Mouse (Mus musculus): ENCODE measurements around the gene Ahcyl2.
"Not testable (repeated sequence)": the region's sequence is repeated elsewhere in the genome, so short reads cannot be mapped to it uniquely, and the experiment has no call there.

The Ahcyl2 gene

DNA sequence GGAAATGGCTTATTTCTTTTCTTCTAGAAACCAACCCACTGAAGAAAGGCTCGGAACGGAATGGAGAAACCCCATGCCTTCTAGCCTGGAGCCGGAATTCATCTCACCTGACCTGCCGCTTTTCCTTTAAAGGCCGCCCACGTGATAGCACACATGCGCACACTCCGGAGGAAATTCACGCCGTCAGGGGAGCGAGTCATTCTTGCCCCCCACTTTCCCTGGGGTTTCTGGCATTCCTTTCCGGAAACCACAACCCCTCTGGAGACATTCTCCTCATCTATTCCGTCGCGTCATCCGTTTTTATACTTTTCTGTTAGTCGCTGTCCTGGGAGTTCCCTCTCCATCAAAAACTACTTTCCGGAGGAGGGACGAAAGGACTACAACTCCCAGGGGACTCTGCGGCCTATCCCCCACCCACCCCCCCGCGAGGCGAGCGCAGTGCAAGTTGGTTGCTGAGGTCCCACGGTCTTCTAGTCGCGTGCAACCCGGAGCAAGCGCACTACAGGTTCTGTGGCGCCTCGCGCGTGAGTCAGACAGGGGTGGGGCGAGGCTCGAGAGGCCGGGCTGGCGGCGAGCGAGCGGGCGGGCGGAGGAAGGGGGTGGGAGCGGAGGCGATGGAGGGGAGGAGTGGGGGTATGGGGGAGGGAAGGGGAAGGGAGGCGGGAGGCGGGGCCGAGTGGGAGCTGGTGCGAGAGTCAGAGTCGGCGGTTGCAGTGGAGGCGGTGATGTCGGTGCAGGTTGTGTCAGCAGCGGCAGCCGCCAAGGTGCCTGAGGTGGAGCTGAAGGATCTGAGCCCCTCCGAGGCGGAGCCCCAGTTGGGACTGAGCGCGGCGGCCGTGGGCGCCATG lies at the start of gene Ahcyl2:
TSS of gene Ahcyl2 (plus strand) at position 199 of the 848 bp plus-strand sequence.
- peak; percentile 91 to 92 for DNase-seq (ENCODE audit: low spot score in 2 of 2)

DNA sequence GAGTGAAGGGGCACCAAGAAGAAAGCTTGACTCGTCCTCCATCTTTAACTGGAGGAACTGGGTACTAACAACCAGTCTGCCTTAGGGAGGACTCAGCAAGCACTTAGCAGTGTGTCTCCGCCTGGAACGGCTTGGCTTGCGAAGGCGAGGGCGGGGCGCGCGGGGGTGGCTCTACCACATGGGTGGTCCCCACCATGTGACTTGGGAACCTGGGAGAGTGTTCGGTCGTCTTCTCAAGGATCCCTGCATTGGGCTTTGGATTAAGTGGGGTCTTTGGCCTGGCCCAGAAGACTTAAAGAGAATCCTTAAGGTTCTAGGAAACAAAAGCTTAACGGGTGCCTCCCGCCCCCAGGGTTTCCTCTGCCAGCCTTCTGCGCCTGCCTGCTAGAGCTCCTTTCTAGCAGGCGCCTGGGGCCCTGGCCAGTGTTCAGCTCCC lies 48.9 kb upstream of the Ahcyl2 start:
- peak; percentile 48 to 60 for DNase-seq (ENCODE audit: low spot score in 2 of 2)

DNA sequence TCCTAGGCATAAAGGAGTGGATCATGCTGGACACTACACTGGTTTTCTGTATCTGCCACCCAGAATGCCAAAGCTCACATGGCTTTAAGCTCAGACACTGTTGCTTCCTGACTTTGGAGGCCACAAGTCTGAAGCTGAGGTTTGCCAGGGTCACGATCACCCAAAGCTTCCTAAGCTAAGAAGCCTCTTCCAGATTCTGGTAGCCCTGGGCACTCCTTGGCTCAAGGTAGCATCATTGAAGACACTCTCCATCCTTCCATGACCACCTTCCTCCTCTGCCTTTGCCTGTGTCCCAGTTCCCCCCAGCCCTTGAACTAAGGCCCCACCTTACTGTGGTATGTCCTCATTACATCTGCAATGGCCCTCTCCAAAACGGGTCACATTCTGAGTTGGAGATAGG lies 45.9 kb upstream of the Ahcyl2 start:
- no peak for DNase-seq (ENCODE audit: low spot score in 2 of 2)

DNA sequence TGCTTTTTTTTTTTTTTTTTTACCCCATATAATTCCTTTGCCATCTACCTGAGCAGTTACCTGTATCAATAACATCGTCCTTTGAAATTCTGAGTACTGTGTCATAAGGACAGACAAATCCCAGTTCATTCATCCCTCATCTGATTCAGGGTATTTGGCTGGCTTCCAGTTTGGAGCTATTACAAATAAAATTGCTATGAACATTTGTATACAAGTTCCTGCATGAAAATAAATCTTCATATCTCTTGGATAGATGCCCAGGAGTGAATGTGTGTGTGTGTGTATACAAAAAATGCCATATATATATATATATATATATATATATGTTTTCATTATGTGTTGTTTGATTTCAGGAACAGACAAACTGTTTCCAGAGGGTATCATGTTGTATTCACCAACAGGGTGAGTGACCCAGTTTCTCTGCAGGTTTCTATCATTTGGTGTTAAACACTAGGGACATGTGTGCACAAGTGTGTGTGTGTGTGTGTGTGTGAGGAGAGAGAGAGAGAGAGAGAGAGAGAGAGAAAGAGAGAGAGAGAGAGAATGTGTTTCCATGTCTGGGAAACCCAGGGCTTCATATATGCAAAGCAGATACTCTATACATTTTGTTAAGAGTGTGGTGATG lies 41.1 kb upstream of the Ahcyl2 start:
- no peak for DNase-seq (ENCODE audit: low spot score in 2 of 2)

DNA sequence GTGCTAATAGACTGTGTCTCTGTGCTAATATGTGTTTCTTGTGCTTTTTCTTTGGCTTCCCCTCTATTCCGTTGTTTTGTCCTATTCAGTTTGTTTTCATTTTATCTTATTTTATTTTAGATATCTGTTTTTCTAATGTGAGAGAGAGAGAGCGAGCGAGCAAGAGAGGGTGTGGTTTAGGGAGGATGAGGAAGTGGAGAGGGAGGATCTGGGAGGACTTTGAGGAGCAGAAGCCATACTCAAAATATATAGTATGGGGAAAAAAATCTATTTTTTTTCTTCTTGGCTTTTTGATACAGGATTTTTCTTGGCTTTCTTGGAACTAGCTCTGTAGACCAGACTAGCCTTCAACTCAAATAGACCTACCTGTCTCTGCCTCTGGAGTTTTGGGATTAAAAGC lies 39.8 kb upstream of the Ahcyl2 start:
- DNase-seq (ENCODE audit: low spot score in 2 of 2), result no peak

DNA sequence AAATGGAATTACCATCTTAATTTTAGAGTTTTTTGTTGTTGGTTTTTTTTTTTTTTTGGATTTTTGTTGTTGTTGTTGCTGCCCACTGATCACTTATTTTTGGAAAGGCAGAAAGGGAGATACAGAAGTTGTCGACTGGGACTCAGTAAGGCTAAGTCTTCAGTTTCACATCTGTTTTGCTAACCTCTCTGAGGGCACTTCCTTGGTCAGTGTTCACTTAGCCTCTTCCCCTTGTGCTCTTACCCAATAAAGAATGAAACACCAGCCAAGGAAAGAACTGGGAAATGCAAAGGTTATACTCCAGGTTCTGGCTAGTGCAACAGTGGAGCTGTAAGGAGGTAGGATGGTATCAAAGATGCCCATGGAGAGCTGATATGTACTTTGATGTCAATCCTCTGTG lies 38.3 kb upstream of the Ahcyl2 start:
- DNase-seq (ENCODE audit: low spot score in 2 of 2), result no peak

DNA sequence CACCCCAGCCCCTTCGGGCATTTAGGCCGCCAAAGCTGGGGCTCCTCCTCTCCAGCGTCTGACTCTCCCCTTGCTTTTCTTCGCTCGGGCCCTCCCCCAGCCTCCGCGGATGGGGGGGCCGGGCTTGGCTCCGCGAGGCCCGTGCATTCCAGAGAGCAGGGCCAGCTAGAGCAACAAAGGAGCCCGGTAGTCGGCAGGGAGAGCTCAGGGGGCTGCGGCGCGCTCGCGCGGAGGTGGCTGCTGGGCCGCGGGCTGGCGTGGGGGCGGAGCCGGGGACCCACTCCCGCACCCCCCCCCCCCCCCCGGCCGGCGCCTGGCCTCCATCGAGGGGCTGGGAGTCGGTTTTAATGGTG lies 32.5 kb upstream of the Ahcyl2 start, which contains the start of gene Smo:
TSS of gene Smo (plus strand) at position 168 of the 353 bp plus-strand sequence.
- DNase-seq (ENCODE audit: low spot score in 2 of 2), result peak; percentile 27 to 34

DNA sequence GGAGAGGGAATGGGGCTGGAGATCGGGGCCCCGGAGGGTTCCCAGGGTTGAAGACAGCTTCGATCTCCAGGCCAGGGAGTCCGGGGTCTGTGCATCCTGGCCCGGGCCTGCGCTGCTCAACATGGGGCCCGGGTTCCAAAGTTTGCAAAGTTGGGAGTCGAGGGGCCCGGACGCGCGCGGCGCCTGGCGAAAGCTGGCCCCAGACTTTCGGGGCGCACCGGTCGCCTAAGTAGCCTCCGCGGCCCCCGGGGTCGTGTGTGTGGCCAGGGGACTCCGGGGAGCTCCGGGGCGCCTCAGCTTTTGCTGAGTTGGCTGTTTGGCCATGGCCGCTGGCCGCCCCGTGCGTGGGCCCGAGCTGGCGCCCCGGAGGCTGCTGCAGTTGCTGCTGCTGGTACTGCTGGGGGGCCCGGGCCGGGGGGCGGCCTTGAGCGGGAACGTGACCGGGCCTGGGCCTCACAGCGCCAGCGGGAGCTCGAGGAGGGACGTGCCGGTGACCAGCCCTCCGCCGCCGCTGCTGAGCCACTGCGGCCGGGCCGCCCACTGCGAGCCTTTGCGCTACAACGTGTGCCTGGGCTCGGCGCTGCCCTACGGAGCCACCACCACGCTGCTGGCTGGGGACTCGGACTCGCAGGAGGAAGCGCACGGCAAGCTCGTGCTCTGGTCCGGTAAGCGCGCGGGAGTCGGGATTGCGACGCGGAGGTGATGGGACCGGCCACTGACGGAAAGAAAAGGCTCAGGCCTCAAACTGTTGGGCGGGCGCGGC lies 31.9 kb upstream of the Ahcyl2 start:
- no peak for DNase-seq (ENCODE audit: low spot score in 2 of 2)

DNA sequence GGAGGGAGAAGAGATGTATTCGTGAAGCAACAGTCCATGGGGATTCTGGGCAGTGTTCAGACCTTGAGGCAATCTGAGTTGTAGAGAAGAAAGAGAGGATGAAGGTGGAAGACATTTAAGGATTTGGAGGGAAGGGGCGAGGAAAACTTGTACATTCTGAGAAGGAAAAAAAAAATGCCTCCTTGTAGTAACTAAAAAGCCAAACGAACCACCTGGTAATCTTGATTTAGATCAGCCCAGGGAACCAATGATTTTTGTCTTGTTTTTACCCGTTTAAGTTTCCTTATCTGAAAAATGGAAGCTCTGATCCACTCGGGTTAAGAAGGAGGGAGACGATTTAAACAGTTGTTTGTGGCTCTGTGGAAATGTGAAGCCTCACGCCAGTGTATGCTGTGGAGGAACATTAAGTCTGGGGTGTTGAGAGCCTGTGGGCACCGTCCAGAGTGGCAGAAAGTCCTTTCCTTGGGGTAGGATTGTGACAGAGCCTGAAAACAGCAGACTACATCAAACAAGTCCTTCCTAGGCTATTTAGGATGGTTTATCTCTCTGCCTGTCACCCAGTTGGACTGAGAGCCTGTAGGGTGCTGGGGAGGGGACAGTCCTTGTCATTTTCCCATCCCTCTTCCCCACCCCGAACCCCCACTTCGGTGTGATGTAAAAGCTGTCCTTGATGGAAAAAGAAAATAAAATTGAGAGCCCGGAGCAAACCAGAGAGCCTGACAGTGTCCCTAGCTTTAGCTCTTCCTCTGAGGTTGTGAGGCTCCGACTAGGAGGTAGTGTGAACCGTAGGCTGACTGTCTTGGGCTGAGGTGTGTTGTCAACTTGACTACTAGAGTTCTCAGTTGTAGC lies 31.0 kb upstream of the Ahcyl2 start:
- DNase-seq (ENCODE audit: low spot score in 2 of 2), result no peak

DNA sequence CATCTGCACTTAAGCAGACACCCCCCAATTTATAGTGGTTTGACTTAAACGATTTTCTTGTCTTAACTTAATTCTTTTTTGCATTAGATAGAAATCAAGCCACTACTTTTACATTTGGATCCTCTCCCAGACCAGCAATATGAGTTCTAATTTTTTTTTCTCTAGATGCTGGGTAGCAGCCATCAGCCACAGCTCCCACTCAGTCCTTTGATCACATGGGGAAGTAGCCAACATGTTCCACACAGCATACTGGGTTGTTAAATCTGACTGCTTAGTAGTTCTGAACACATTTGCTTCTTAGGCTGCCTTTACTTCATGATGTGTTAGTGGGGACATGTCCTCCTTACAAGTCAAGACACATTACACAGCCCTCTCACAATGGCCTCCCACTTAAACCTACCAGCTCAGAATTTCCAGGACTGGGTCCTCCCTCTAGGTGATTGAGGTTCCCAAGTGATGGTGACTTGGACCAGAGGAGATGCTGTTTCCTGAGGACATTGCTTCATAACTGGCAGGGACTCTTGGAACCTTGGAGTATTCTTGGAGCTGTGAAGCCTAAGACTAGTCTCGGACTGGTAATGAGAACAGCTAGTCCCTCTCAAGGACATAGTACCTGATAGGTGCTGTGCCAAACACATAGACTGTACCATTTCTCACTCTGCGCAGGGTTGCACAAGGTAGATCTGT lies 16.2 kb upstream of the Ahcyl2 start:
- no peak for DNase-seq (ENCODE audit: low spot score in 2 of 2)

DNA sequence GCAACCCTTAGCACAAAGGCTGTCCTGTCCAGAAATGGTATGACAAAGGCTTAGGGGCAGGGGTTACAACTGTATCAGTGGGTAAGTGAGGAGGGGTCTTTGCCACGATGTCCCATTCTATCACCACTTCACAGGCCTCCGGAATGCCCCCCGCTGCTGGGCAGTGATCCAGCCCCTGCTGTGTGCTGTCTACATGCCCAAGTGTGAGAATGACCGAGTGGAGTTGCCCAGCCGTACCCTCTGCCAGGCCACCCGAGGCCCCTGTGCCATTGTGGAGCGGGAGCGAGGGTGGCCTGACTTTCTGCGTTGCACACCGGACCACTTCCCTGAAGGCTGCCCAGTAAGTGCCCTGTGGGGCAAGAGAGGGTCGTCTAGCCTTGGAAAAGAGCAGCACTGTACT lies 14.5 kb upstream of the Ahcyl2 start:
- no peak for DNase-seq (ENCODE audit: low spot score in 2 of 2)

DNA sequence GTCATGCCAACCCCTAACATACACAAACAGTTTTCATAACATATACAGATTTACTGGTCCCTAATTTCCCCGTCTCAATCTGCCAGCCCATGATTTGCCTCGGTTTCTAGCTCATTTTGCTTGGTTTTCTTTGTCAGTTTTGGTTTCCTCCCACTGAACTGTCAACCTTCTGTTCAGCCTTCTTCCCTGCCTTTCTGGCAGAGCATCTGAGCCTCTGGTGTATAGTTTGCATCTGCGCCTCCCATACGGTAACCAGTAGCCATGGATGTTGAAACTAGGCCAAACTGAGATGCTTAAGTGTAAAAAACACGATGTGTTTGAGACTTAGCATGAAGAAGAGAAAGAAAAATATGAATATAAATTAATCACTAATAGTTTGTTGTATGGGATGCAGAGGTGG lies 11.8 kb upstream of the Ahcyl2 start:
- no peak for DNase-seq (ENCODE audit: low spot score in 2 of 2)

DNA sequence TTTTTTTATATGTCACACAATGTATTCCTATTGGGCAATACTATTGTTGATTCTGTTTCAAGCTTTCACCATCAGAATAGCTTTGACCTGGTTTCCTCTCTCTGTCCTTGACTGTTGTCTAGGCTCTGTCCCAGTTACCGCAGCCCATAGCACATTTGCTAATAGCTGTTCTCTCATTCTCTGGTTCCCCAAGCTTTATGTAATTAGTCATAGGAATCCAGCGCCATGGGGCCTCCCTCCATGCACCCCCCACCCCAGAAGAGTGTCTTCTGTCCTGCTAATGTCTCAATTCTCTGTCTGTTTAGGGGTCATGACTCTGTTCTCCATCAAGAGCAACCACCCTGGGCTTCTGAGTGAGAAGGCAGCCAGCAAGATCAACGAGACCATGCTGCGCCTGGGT lies 11.3 kb upstream of the Ahcyl2 start:
- no peak for DNase-seq (ENCODE audit: low spot score in 2 of 2)

DNA sequence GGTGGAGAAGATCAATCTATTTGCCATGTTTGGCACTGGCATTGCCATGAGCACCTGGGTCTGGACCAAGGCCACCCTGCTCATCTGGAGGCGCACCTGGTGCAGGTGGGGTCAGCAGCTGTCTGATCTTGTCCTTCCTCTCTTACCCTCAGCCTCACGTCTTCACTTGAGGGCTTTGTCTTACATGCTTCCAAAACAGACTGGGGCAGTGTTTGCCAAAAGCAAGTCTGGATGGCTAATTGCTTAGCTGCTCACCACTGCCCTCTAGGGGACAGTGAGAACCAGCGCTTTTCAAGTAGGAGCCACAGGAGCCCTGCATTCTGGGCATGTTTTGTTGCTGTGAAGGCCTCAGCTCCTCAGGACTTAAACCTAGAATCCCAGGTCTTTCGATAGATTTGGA lies 9.4 kb upstream of the Ahcyl2 start:
- peak; percentile 51 to 66 for DNase-seq (ENCODE audit: low spot score in 2 of 2)

DNA sequence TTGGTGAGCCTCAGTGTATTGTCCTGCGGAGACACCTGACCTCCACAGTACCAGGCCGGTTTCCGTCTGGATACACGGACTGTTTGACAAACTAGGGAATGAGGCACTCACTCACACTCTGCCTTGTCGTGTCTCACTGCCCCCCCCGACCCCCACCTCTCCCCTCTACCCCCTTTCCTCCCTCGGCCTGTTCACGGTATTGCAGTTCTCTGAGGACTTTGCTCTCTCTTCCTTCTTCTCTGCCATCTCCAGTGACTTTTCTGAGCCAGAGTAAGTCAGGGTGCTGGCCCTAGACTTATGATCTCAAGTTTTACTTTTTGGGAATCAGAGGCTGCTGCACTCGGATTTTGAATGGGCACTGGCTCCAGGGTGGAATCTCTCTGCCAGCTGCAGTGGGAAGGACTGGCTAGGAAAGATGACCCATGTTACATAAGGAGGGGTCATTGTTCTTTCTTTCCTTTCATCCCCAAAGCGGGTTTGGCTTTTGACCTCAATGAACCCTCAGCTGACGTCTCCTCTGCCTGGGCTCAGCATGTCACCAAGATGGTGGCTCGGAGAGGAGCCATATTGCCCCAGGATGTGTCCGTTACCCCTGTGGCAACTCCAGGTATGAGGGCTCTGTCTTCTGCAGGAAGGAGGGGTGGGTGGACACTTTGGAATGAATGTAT lies 8.7 kb upstream of the Ahcyl2 start:
- no peak for DNase-seq (ENCODE audit: low spot score in 2 of 2)

DNA sequence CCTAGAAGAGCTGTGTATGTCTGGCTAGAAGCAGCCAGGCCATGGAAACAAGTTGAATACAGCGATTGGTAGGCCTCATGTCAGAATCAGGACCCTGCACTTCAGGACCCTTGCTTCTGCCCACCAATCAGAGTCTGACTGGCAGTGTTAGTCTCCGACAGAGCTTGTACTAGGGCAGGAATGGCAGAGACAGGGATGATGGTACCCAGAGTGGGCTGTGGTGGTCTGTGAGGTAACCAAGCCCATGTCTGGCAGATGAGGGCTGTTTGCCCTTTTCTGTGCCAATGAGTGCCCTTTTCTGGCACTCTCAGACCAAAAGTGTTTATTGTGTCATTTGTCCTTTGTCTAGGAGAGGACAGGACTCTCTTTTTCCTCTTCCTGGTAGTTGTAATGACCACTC lies 7.4 kb upstream of the Ahcyl2 start:
- not testable (repeated sequence) for DNase-seq (ENCODE audit: low spot score in 2 of 2)

DNA sequence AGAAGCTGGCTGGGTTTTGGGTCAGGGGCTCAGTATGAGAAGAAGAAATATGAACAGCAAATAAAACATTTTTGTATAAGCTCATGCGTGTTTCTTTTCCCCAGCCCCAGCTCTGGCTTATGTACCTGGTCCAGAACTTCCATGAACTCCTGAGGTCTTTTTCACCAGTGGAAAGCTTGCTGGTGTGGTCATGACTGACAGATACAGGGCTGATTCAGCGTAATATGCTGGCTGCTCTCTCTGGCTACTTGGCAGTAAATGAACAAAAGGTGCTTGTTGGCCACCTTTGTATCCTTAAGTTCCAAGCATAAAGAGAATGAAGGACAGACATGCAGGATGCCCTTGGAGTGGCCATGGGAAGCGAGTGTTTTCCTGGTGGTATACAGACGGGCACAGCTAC lies 6.5 kb upstream of the Ahcyl2 start:
- no peak for DNase-seq (ENCODE audit: low spot score in 2 of 2)

DNA sequence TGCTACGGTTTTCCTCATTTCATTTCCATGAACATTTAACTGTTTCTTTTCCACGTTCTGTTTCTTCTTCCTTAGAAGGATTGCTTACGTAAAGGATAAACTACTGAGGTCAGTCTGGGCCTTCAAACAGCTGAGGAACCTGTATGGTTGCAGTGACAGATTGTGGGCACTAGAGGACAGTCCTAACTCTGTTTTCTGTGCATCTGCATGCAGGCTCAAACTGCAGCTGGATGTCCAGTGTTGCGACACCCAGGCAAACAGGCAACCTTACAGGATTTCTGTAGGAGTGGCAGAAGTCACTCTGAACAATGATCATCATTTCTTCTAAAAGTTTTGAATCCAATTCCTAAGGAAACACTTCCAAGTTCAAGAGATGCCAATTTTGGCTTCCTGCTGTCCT lies 5.3 kb upstream of the Ahcyl2 start:
- DNase-seq (ENCODE audit: low spot score in 2 of 2), result no peak

DNA sequence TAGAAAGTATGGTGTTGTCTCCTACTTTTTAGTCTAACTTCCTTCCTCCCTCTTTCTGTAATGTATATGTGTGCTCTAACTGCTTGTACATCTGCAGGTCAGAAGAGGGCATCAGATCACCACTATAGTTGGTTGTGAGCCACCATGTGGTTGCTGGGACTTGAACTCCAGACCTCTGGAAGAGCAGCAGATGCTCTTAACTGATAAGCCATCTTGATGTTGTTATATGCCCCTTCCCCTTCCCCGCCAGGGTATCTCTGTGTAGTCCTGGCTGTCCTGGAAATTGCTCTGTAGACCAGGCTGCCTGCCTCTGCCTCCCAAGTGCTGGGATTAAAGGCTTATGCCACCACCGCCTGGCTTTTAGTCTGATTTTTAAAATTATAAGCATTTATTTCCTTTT lies 937 bp upstream of the Ahcyl2 start:
- DNase-seq (ENCODE audit: low spot score in 2 of 2), result no peak

DNA sequence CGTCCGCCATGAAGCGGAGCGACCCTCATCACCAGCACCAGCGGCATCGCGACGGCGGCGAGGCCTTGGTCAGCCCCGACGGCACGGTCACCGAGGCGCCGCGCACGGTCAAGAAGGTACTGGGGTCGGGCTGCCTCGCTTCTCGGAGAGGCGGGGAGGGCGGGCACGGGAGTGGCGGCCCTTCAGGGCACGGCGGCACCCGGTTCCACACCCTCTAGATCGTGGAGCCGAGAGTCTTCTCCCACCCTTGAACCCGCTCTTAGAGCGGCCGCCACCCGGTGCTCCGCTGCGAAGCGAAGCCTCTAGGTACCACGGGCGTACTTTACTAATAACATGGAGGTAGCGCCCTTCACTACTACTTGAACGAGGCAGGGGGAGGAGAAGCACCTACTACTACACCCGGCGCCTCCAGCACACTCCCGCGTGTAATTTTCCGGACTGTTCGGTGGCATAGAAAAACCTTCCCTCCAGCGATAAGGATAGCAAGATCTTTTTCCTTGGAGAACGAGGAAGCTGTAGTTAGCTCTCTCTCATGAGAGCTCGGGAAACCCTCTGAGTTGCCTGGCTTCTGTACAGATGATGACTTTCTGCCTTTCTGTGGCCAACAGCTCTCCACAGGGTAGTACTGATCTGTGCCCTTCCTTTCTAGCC lies 1.1 kb downstream of the Ahcyl2 start:
- DNase-seq (ENCODE audit: low spot score in 2 of 2), result peak in 1 of 2 experiments; percentile 32
